Mouse (Mus musculus) C2C12 (cell line): Measurements from ENCODE around the gene Polr2m.

Experiments
- CEBPB ChIP-seq: IDR thresholded peaks from one replicate; pipeline ENCODE4 v1.6.1; 2011; ENCODE audit warnings: low read depth, mild to moderate bottlenecking, control low read depth, moderate library complexity
- CTCF ChIP-seq: IDR thresholded peaks from one replicate; pipeline ENCODE4 v1.5.1; 2011; ENCODE audit not compliant: control insufficient read depth, insufficient read depth, insufficient read length
- FOSL1 ChIP-seq: IDR thresholded peaks from one replicate; pipeline ENCODE4 v1.8.0; 2011; ENCODE audit warnings: mild to moderate bottlenecking, low read length; ENCODE audit not compliant: poor library complexity, insufficient read depth, severe bottlenecking
- MYOD1 ChIP-seq: IDR thresholded peaks from one replicate; pipeline ENCODE4 v1.6.1; 2011; ENCODE audit warnings: low read depth; ENCODE audit not compliant: control insufficient read depth, insufficient read length
- MYOG ChIP-seq: IDR thresholded peaks from one replicate; pipeline ENCODE4 v1.6.1; 2011; ENCODE audit not compliant: control insufficient read depth, insufficient read length; ENCODE audit errors: extremely low read depth
- USF1 ChIP-seq: IDR thresholded peaks from one replicate; pipeline ENCODE4 v1.6.1; 2011; ENCODE audit warnings: low read depth, mild to moderate bottlenecking, control low read depth, moderate library complexity

GRCm38 (mm10) chr9:71445308-71445707, 40.4 kb downstream of the Polr2m start:
- TF ChIP-seq CTCF = no peak
- TF ChIP-seq USF1 = no peak
- TF ChIP-seq MYOD1 = no peak
- no peak for TF ChIP-seq FOSL1
- TF ChIP-seq CEBPB = no peak
- TF ChIP-seq MYOG = no peak
